In the genomic region with DNA sequence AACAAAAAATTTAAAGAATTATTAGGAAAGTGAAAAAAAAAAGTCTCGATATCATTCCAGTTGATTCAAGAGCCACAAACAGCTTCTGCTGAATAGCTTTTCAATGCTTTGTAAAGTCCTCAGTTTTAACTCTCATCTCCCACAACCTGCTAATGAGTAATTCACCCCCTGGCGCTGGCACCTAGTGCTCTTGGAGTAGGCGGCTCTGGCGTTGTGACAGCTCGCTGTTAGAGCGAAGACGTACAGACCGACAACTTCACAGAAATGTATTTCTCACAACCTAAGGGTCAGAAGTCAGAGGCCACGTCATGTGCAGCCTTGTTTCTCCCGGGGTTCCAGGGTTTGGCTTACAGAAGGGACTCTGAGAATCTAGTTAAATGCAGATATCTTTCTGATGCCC, we compare ENCODE assay signal across 21 mouse cellular contexts.
A peak's percentile ranks its signal among the peaks of the same experiment; 100 is the strongest.
DNase-seq lines count a peak whose midpoint lies in the region; ATAC-seq lines count a peak whose summit lies in the region.
"Had no signal": no experiment of that assay in that cellular context is flagged by ENCODE, and none has a peak within 500 bp of the region (broad histone marks: within the 10 kb centered on the region; RNA-seq: fewer than 3 reads in every experiment).

No protein-coding gene starts in this region.

- no peak for ATAC-seq in frontal cortex, adult (ENCODE audit: low TSS enrichment)
- ATAC-seq: hindbrain, postnatal 0 days; intestine, embryonic 15.5 days; lung, postnatal 0 days; Patski had no signal

- DNase-seq in kidney, adult 18-20 months = peak; percentile 6
- DNase-seq in kidney, postnatal 4 days = no peak
- DNase-seq in layer of hippocampus, adult 18-20 months (ENCODE audit: low spot score in 2 of 2) = peak; percentile 19 to 34
- DNase-seq in layer of hippocampus, adult 11-12 months (ENCODE audit: low spot score) = no peak
- DNase-seq in brain, adult 2 months (ENCODE audit: low read depth, low spot score) = peak; percentile 26
- peak; percentile 18 to 19 for DNase-seq in kidney, postnatal 36 days
- DNase-seq: adrenal gland, postnatal 14 days; cerebellum, adult 18-20 months; cerebellum, postnatal 14 days; gastrocnemius, postnatal 14 days; heart, postnatal 36 days; liver, embryonic 13.5 days; lung, adult 18-20 months; lung, postnatal 4 days; thymus, adult 18-20 months; thymus, postnatal 25 days had no signal

Comparison
In these comparisons a context has a peak if more than half of its experiments do, and no peak if none do; other contexts are left out.
1. DNase-seq: peak in kidney, adult 18-20 months (single experiment), layer of hippocampus, adult 18-20 months (2 of 2), brain, adult 2 months (single experiment) and kidney, postnatal 36 days (2 of 2); none in kidney, postnatal 4 days (0 of 2) and layer of hippocampus, adult 11-12 months (single experiment).